Mouse (Mus musculus): ENCODE measurements around the gene Amn1.

The Amn1 gene

DNA sequence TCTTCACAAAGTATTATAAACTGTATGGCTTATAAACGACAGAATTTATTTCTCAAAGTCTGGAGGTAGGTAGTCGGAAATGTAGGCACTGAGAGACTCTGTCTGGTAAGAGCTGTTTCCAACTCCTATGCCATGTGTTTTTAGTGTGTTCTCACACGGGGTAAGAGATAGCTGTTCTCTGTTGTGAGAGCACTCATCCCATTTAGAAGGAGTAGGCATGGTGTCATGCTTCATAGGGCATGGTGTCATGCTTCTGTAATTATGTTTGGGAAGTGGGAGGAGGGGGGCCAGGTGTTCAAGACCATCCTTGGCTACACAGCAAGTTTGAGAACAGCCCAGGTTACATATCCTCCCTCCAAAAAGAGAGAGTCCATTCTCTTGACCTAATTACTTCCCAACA, 80.9 kb downstream of the Amn1 start:
- no peak for DNase-seq (ENCODE audit: low read depth)

All from c-Kit-positive CD71-negative TER-119-negative erythroid progenitor cells, embryonic 14.5 days (primary cell).